Mouse (Mus musculus) small intestine, adult 2 months (tissue): ENCODE data around the gene Crybb1. TPM values are rescaled to one million over a fixed set of nuclear protein-coding genes. Genes with fewer than 3 reads are reported as not detected.
A peak's percentile ranks its signal among the peaks of the same experiment; 100 is the strongest.

Source experiments
- H3K27ac ChIP-seq: fragments of 200-500 bp; 2 replicates; pipeline ENCODE4 v1.5.1; 2012; ENCODE audit warnings: low read depth, low read length, control low read depth, inconsistent platforms; ENCODE audit not compliant: insufficient read depth
- H3K27me3 ChIP-seq: fragments of 200-500 bp; 2 replicates; pipeline ENCODE4 v1.6.1; 2012; ENCODE audit warnings: mild to moderate bottlenecking, moderate library complexity, low read length, inconsistent platforms; ENCODE audit not compliant: control insufficient read depth, insufficient read depth
- H3K36me3 ChIP-seq: fragments of 200-500 bp; 2 replicates; pipeline ENCODE4 v1.6.1; 2012; ENCODE audit warnings: mild to moderate bottlenecking, low read length, control low read depth, inconsistent platforms; ENCODE audit not compliant: control insufficient read depth, insufficient read depth
- H3K4me1 ChIP-seq: fragments of 200-500 bp; 2 replicates; pipeline ENCODE4 v1.6.1; 2012; ENCODE audit warnings: low read length, inconsistent platforms, mixed read lengths; ENCODE audit not compliant: control insufficient read depth, insufficient read depth, insufficient read length
- H3K4me3 ChIP-seq: fragments of 200-500 bp; 2 replicates; pipeline ENCODE4 v1.5.1; 2012; ENCODE audit warnings: low read depth, mild to moderate bottlenecking, control low read depth, inconsistent platforms, low read length, moderate library complexity
- CTCF ChIP-seq: fragments of 200-500 bp; IDR thresholded peaks from 2 replicates; pipeline ENCODE4 v1.5.1; 2012; ENCODE audit warnings: low read depth, mild to moderate bottlenecking, control low read depth, inconsistent platforms, low read length, moderate library complexity, mixed read lengths; ENCODE audit not compliant: insufficient replicate concordance, insufficient read length; ENCODE audit errors: extremely low read depth
- POLR2A ChIP-seq: fragments of 200-500 bp; IDR thresholded peaks from 2 replicates; pipeline ENCODE4 v1.6.1; 2012; ENCODE audit warnings: low read depth, mild to moderate bottlenecking, control low read depth, inconsistent platforms, low read length, moderate library complexity
- WGBS: fragments of 180-500 bp; shearing (Covaris S2); methylation state at CpG from one replicate; pipeline ENCODE4 v1.1.7; 2018; 5-methylcytosine and 5-hydroxymethylcytosine counted together
- polyA plus RNA-seq: library from polyadenylated mRNA; depleted of rRNA; stranded (reverse); fragments of >200 nt; gene quantifications from 2 replicates; pipeline ENCODE4 v1.2.3, GENCODE M21; 2012

Gene Crybb1
- polyA plus RNA-seq, 1 experiment: 0.33 TPM

GRCm38 (mm10) chr5:112244275-112244562 lies 11.4 kb upstream of the Crybb1 start:
- H3K27ac ChIP-seq: no peak overlapping the region
- TF ChIP-seq CTCF (no peak), POLR2A (no peak)
- no peaks in the 10 kb centered on the region for H3K36me3 ChIP-seq
- 0 out of 2 replicates have a peak, but pooled peaks cover 4% of the 10 kb centered on the region for H3K27me3 ChIP-seq
- WGBS: 71% methylated on average over 1 of the region's 1 CpGs
- peaks cover 7% of the 10 kb centered on the region; the same call in 1 of the 2 replicates for H3K4me1 ChIP-seq
- H3K4me3 ChIP-seq: no peak overlapping the region

- Histone ChIP-seq H3K36me3 (no peaks in the 10 kb centered on the region), H3K4me1 (peaks cover 7% of the 10 kb centered on the region; the same call in 1 of the 2 replicates), H3K27me3 (0 out of 2 replicates have a peak, but pooled peaks cover 4% of the 10 kb centered on the region), H3K4me3 (no peak overlapping the region), H3K27ac (no peak overlapping the region)
- 42% methylated on average over 8 of the region's 8 CpGs for WGBS
- no peak for TF ChIP-seq CTCF
- no peak for TF ChIP-seq POLR2A
These were observed 10.6 kb upstream of the Crybb1 start for GRCm38 (mm10) chr5:112244890-112245615.

GRCm38 (mm10) chr5:112247399-112247798 lies 8.2 kb upstream of the Crybb1 start:
- H3K27me3 ChIP-seq: 0 out of 2 replicates have a peak, but pooled peaks cover 4% of the 10 kb centered on the region
- H3K36me3 ChIP-seq: no peaks in the 10 kb centered on the region
- H3K27ac ChIP-seq: no peak overlapping the region
- H3K4me1 ChIP-seq: peaks cover 7% of the 10 kb centered on the region
- TF ChIP-seq CTCF (no peak), POLR2A (no peak)
- no peak overlapping the region for H3K4me3 ChIP-seq
- 31% methylated on average over 8 of the region's 8 CpGs for WGBS

GRCm38 (mm10) chr5:112249106-112249505 lies 6.5 kb upstream of the Crybb1 start:
- Histone ChIP-seq H3K4me3 (no peak overlapping the region), H3K27me3 (0 out of 2 replicates have a peak, but pooled peaks cover 4% of the 10 kb centered on the region), H3K4me1 (peaks cover 4% of the 10 kb centered on the region), H3K27ac (no peak overlapping the region; the same call in 1 of the 2 replicates), H3K36me3 (no peaks in the 10 kb centered on the region)
- WGBS: 71% methylated on average over 11 of the region's 11 CpGs
- no peak for TF ChIP-seq CTCF
- TF ChIP-seq POLR2A: no peak

GRCm38 (mm10) chr5:112252400-112252799 lies 3.2 kb upstream of the Crybb1 start, which contains the start of gene Cryba4:
Gene Cryba4, minus strand, starts transcription at chr5:112252518.
- no peak within 1 kb of the TSS for H3K27ac ChIP-seq
- WGBS: 62% methylated on average over 2 of the region's 2 CpGs
- TF ChIP-seq POLR2A: no peak
- TF ChIP-seq CTCF: no peak
- peaks cover 11% of the 10 kb centered on the region for H3K4me1 ChIP-seq
- H3K4me3 ChIP-seq: no peak within 1 kb of the TSS
- H3K36me3 ChIP-seq: no peaks in the 10 kb centered on the region
- H3K27me3 ChIP-seq: no peaks in the 10 kb centered on the region

- Histone ChIP-seq H3K27ac (no peak overlapping the region), H3K36me3 (no peaks in the 10 kb centered on the region), H3K27me3 (no peaks in the 10 kb centered on the region), H3K4me3 (no peak overlapping the region), H3K4me1 (peaks cover 11% of the 10 kb centered on the region)
- no peak for TF ChIP-seq POLR2A
- no peak for TF ChIP-seq CTCF
- 50% methylated on average over 8 of the region's 8 CpGs for WGBS
These were observed 2.4 kb upstream of the Crybb1 start for GRCm38 (mm10) chr5:112253169-112253568.

GRCm38 (mm10) chr5:112254282-112254806 lies 1.3 kb upstream of the Crybb1 start:
- TF ChIP-seq CTCF (no peak), POLR2A (no peak)
- Histone ChIP-seq H3K4me1 (peaks cover 11% of the 10 kb centered on the region), H3K27me3 (no peaks in the 10 kb centered on the region), H3K4me3 (no peak overlapping the region), H3K36me3 (no peaks in the 10 kb centered on the region), H3K27ac (0 out of 2 replicates have a peak overlapping the region, but pooled peaks have one; percentile 36)
- WGBS: 31% methylated on average over 7 of the region's 7 CpGs

- no peak for TF ChIP-seq POLR2A
- TF ChIP-seq CTCF: no peak
- no peak overlapping the region for H3K27ac ChIP-seq
- H3K36me3 ChIP-seq: no peaks in the 10 kb centered on the region
- no peaks in the 10 kb centered on the region for H3K27me3 ChIP-seq
- 68% methylated on average over 9 of the region's 9 CpGs for WGBS
- H3K4me1 ChIP-seq: peaks cover 11% of the 10 kb centered on the region
- H3K4me3 ChIP-seq: no peak overlapping the region
These were observed 842 bp downstream of the Crybb1 start for GRCm38 (mm10) chr5:112256457-112256856.
